Mouse (Mus musculus) MEL (cell line): ENCODE data around the gene Bricd5. TPM values are rescaled to one million over a fixed set of nuclear protein-coding genes. Genes with fewer than 3 reads are reported as not detected.

ENCODE experiments used
- DNase-seq: peaks from one replicate; pipeline ENCODE4 v3.0.0; 2011; ENCODE audit warnings: low read depth, low spot score
- H3K27ac ChIP-seq: 2 replicates; pipeline ENCODE4 v1.5.1; 2012; ENCODE audit warnings: low read depth, mild to moderate bottlenecking, control low read depth, low read length, moderate library complexity; ENCODE audit not compliant: control insufficient read depth
- H3K27me3 ChIP-seq, 2 experiments: fragments of 150-350 bp in 1 of 2; sonication (generic) in 1 of 2; 2 replicates each; pipeline ENCODE4 v1.6.1; 2012; ENCODE audit warnings: low read length in 2 of 2, mild to moderate bottlenecking in 2 of 2, improper control_type of control experiment in 1 of 2, moderate library complexity in 1 of 2; ENCODE audit not compliant: insufficient read depth in 2 of 2, control insufficient read depth in 1 of 2
- H3K36me3 ChIP-seq, 2 experiments: 2 replicates each; pipeline ENCODE4 v1.6.1; 2012 to 2014; ENCODE audit warnings: low read length in 2 of 2, improper control_type of control experiment in 1 of 2, inconsistent platforms in 1 of 2, mild to moderate bottlenecking in 1 of 2; ENCODE audit not compliant: insufficient read depth in 2 of 2, control insufficient read depth in 1 of 2
- H3K4me1 ChIP-seq, 2 experiments: fragments of 150-350 bp in 1 of 2; sonication (generic) in 1 of 2; 2 replicates each; pipeline ENCODE4 v1.6.1; 2012; ENCODE audit warnings: low read length in 2 of 2, improper control_type of control experiment in 1 of 2, mild to moderate bottlenecking in 1 of 2; ENCODE audit not compliant: insufficient read depth in 2 of 2, control insufficient read depth in 1 of 2
- H3K4me3 ChIP-seq, 2 experiments: fragments of 150-350 bp in 1 of 2; sonication (generic) in 1 of 2; 2 replicates each; pipeline ENCODE4 v1.5.1; 2012; ENCODE audit warnings: low read depth in 2 of 2, low read length in 2 of 2, mild to moderate bottlenecking in 2 of 2, moderate library complexity in 2 of 2, control low read depth in 1 of 2, improper control_type of control experiment in 1 of 2; ENCODE audit not compliant: control insufficient read depth in 1 of 2, insufficient read depth in 1 of 2
- H3K79me2 ChIP-seq: 2 replicates; pipeline ENCODE4 v1.6.1; 2012; ENCODE audit warnings: mild to moderate bottlenecking, low read length, moderate library complexity; ENCODE audit not compliant: control insufficient read depth, poor library complexity, insufficient read depth
- H3K9ac ChIP-seq: 2 replicates; pipeline ENCODE4 v1.6.1; 2012; ENCODE audit warnings: low read depth, mild to moderate bottlenecking, control low read depth, low read length, moderate library complexity; ENCODE audit not compliant: control insufficient read depth, poor library complexity, severe bottlenecking
- H3K9me3 ChIP-seq: fragments of 150-350 bp; sonication (generic); replicated peaks from 2 replicates; pipeline ENCODE4 v1.6.1; 2012; ENCODE audit warnings: mild to moderate bottlenecking, low read length, improper control_type of control experiment, moderate library complexity; ENCODE audit not compliant: insufficient read depth
- CHD2 ChIP-seq: IDR thresholded peaks from 2 replicates; pipeline ENCODE4 v1.6.1; 2011; ENCODE audit warnings: low read length, improper control_type of control experiment
- EP300 ChIP-seq, 2 experiments: IDR thresholded peaks; 2 replicates each; pipeline ENCODE4 v1.6.1; 2011; ENCODE audit warnings: improper control_type of control experiment in 2 of 2, low read length in 2 of 2, low read depth in 1 of 2, mild to moderate bottlenecking in 1 of 2
- GABPA ChIP-seq: IDR thresholded peaks from 2 replicates; pipeline ENCODE4 v1.6.1; 2012; ENCODE audit warnings: low read depth, mild to moderate bottlenecking, inconsistent platforms, low read length, improper control_type of control experiment, moderate library complexity
- GATA1 ChIP-seq: IDR thresholded peaks from 2 replicates; pipeline ENCODE4 v1.6.1; 2011; ENCODE audit warnings: low read depth, low read length, improper control_type of control experiment
- HCFC1 ChIP-seq: IDR thresholded peaks from 2 replicates; pipeline ENCODE4 v1.6.1; 2012; ENCODE audit warnings: low read depth, mild to moderate bottlenecking, inconsistent platforms, low read length, improper control_type of control experiment, moderate library complexity
- MAFK ChIP-seq: IDR thresholded peaks from 2 replicates; pipeline ENCODE4 v1.6.1; 2011; ENCODE audit warnings: low read depth, mild to moderate bottlenecking, low read length, improper control_type of control experiment, borderline replicate concordance
- MAX ChIP-seq: IDR thresholded peaks from 2 replicates; pipeline ENCODE4 v1.6.1; 2011; ENCODE audit warnings: low read length, improper control_type of control experiment
- MAZ ChIP-seq: IDR thresholded peaks from 2 replicates; pipeline ENCODE4 v1.6.1; 2012; ENCODE audit warnings: low read depth, mild to moderate bottlenecking, inconsistent platforms, low read length, improper control_type of control experiment
- MYB ChIP-seq: IDR thresholded peaks from 2 replicates; pipeline ENCODE4 v1.6.1; 2011; ENCODE audit warnings: mild to moderate bottlenecking, low read depth, low read length, improper control_type of control experiment
- NELFE ChIP-seq: IDR thresholded peaks from 2 replicates; pipeline ENCODE4 v1.6.1; 2011; ENCODE audit warnings: low read depth, low read length, improper control_type of control experiment
- POLR2A ChIP-seq, 2 experiments: IDR thresholded peaks; 2 replicates each; pipeline ENCODE4 v1.6.1; 2011 to 2012; ENCODE audit warnings: low read length in 2 of 2, mild to moderate bottlenecking in 2 of 2, control low read depth in 1 of 2, improper control_type of control experiment in 1 of 2, low read depth in 1 of 2, moderate library complexity in 1 of 2; ENCODE audit not compliant: control insufficient read depth in 1 of 2, insufficient read depth in 1 of 2, poor library complexity in 1 of 2
- POLR2AphosphoS2 ChIP-seq: IDR thresholded peaks from 2 replicates; pipeline ENCODE4 v1.6.1; 2011; ENCODE audit warnings: low read length, improper control_type of control experiment
- POLR2AphosphoS5 ChIP-seq: IDR thresholded peaks from 2 replicates; pipeline ENCODE4 v1.6.1; 2012; ENCODE audit warnings: low read depth, borderline replicate concordance, mild to moderate bottlenecking, inconsistent platforms, low read length, moderate library complexity, mixed read lengths
- RAD21 ChIP-seq: IDR thresholded peaks from 2 replicates; pipeline ENCODE4 v1.6.1; 2011; ENCODE audit warnings: mild to moderate bottlenecking, low read depth, low read length, improper control_type of control experiment
- SIN3A ChIP-seq: IDR thresholded peaks from 2 replicates; pipeline ENCODE4 v1.6.1; 2012; ENCODE audit warnings: low read length, improper control_type of control experiment, inconsistent platforms
- SMC3 ChIP-seq: IDR thresholded peaks from 2 replicates; pipeline ENCODE4 v1.6.1; 2011; ENCODE audit warnings: low read depth, low read length, improper control_type of control experiment
- TAL1 ChIP-seq: IDR thresholded peaks from 2 replicates; pipeline ENCODE4 v1.6.1; 2012; ENCODE audit warnings: mild to moderate bottlenecking, inconsistent platforms, low read length, moderate library complexity, mixed read lengths
- TCF12 ChIP-seq: IDR thresholded peaks from 2 replicates; pipeline ENCODE4 v1.6.1; 2014; ENCODE audit warnings: low read depth, mild to moderate bottlenecking, inconsistent platforms, low read length, improper control_type of control experiment, moderate library complexity
- UBTF ChIP-seq: IDR thresholded peaks from 2 replicates; pipeline ENCODE4 v1.6.1; 2012; ENCODE audit warnings: low read depth, mild to moderate bottlenecking, inconsistent platforms, low read length, improper control_type of control experiment, moderate library complexity, borderline replicate concordance; ENCODE audit not compliant: insufficient read depth
- USF1 ChIP-seq: IDR thresholded peaks from 2 replicates; pipeline ENCODE4 v1.6.1; 2014; ENCODE audit warnings: low read depth, mild to moderate bottlenecking, inconsistent platforms, low read length, improper control_type of control experiment, moderate library complexity
- USF2 ChIP-seq, 2 experiments: IDR thresholded peaks; 2 replicates each; pipeline ENCODE4 v1.6.1; 2011 to 2012; ENCODE audit warnings: improper control_type of control experiment in 2 of 2, low read length in 2 of 2, borderline replicate concordance in 1 of 2, inconsistent platforms in 1 of 2, low read depth in 1 of 2, mild to moderate bottlenecking in 1 of 2; ENCODE audit not compliant: insufficient read depth in 1 of 2
- ZC3H11A ChIP-seq: IDR thresholded peaks from 2 replicates; pipeline ENCODE4 v1.6.1; 2012; ENCODE audit warnings: low read depth, mild to moderate bottlenecking, inconsistent platforms, low read length, improper control_type of control experiment
- ZKSCAN1 ChIP-seq: IDR thresholded peaks from 2 replicates; pipeline ENCODE4 v1.6.1; 2012; ENCODE audit warnings: low read depth, mild to moderate bottlenecking, inconsistent platforms, low read length, improper control_type of control experiment, moderate library complexity
- ZMIZ1 ChIP-seq: IDR thresholded peaks from 2 replicates; pipeline ENCODE4 v1.6.1; 2012; ENCODE audit warnings: low read depth, mild to moderate bottlenecking, inconsistent platforms, low read length, improper control_type of control experiment, moderate library complexity
- polyA plus RNA-seq, 2 experiments: library from polyadenylated mRNA; stranded (reverse) in 1 of 2; unstranded in 1 of 2; fragments of >175 nt in 1 of 2; fragments of >200 nt in 1 of 2; gene quantifications; 2 replicates each; pipeline versions ENCODE4 v1.2.1 to v1.2.4; 2012; ENCODE audit warnings: low replicate concordance in 2 of 2, low read depth in 1 of 2; ENCODE audit not compliant: insufficient read length in 2 of 2, insufficient read depth in 1 of 2, missing spikeins in 1 of 2
- total RNA-seq: library from RNA; depleted of rRNA; stranded (reverse); fragments of 300-350 nt; gene quantifications from 2 replicates; pipeline ENCODE4 v1.2.3, GENCODE M21; 2012

The Bricd5 gene
- total and polyA plus RNA-seq, 3 experiments: 0.82 to 2.0 TPM; not detected in 1

GRCm38 (mm10) chr17:24505286-24505955 is 31.7 kb downstream of the Bricd5 start:
- no peaks in the 10 kb centered on the region for H3K27me3 ChIP-seq
- no peak overlapping the region for H3K4me3 ChIP-seq
- DNase-seq: no peak
- H3K9me3 ChIP-seq: no peaks in the 10 kb centered on the region
- no peak for TF ChIP-seq GATA1
- TF ChIP-seq NELFE: no peak
- TF ChIP-seq USF2 (IDR thresholded peaks at IDR 0.05; ENCODE audit: borderline replicate concordance in 1 of 2, insufficient read depth in 1 of 2, low read depth in 1 of 2, low read length in 2 of 2): no peak
- TF ChIP-seq MAZ: no peak
- TF ChIP-seq SIN3A: no peak
- TF ChIP-seq SMC3: no peak
- TF ChIP-seq HCFC1: no peak
- TF ChIP-seq, all 39 proteins: peak for 0
- no peaks in the 10 kb centered on the region for H3K4me1 ChIP-seq
- H3K79me2 ChIP-seq: no peaks in the 10 kb centered on the region
- H3K9ac ChIP-seq: no peak overlapping the region
- H3K36me3 ChIP-seq: no peaks in the 10 kb centered on the region; a peak in 1 of 4 replicates
- H3K27ac ChIP-seq: no peak overlapping the region

- Histone ChIP-seq H3K36me3 (no peaks in the 10 kb centered on the region; a peak in 1 of 4 replicates), H3K4me1 (no peaks in the 10 kb centered on the region)
These were observed 32.8 kb downstream of the Bricd5 start for GRCm38 (mm10) chr17:24506332-24507070.

GRCm38 (mm10) chr17:24507129-24507664 is 33.5 kb downstream of the Bricd5 start:
- Histone ChIP-seq H3K27ac (no peak overlapping the region), H3K4me3 (no peak overlapping the region), H3K36me3 (no peaks in the 10 kb centered on the region; a peak in 1 of 4 replicates), H3K9ac (no peak overlapping the region), H3K79me2 (no peaks in the 10 kb centered on the region), H3K27me3 (no peaks in the 10 kb centered on the region), H3K9me3 (no peaks in the 10 kb centered on the region), H3K4me1 (no peaks in the 10 kb centered on the region)
- DNase-seq: no peak
- TF ChIP-seq MAFK (no peak), POLR2AphosphoS5 (no peak), UBTF (no peak), GABPA (no peak), MAX (no peak), NELFE (no peak), MAZ (no peak), ZC3H11A (no peak), CHD2 (no peak), ZKSCAN1 (no peak), RAD21 (no peak), SIN3A (no peak), USF1 (no peak), POLR2A (IDR thresholded peaks at IDR 0.05; ENCODE audit: control insufficient read depth in 1 of 2, insufficient read depth in 1 of 2, low read depth in 1 of 2, low read length in 2 of 2, poor library complexity in 1 of 2) (no peak), MYB (no peak), TAL1 (no peak)

More at GRCm38 (mm10) chr17:24506332-24507070, 32.8 kb downstream of the Bricd5 start:
- Histone ChIP-seq H3K79me2 (no peaks in the 10 kb centered on the region), H3K4me3 (no peak overlapping the region), H3K9ac (no peak overlapping the region), H3K27me3 (no peaks in the 10 kb centered on the region)
- no peak for DNase-seq
- TF ChIP-seq ZKSCAN1: no peak
- no peak for TF ChIP-seq HCFC1
- no peak for TF ChIP-seq POLR2AphosphoS2
- TF ChIP-seq EP300 (IDR thresholded peaks at IDR 0.05; ENCODE audit: low read depth in 1 of 2, low read length in 2 of 2): no peak
- TF ChIP-seq MAZ: no peak
- TF ChIP-seq ZMIZ1: no peak
- no peak for TF ChIP-seq TCF12
- no peak for TF ChIP-seq UBTF
- no peak for TF ChIP-seq MAFK
- no peak for TF ChIP-seq RAD21
- TF ChIP-seq, all 39 proteins: peak for 0
- H3K27ac ChIP-seq: no peak overlapping the region
- H3K9me3 ChIP-seq: no peaks in the 10 kb centered on the region
